Mouse (Mus musculus): ENCODE measurements at regions not wholly inside any gene's neighbourhood (a gene's known extent, or its start where the extent isn't known, plus 50 kb on each side); places are given as distances from the start of the nearest gene placed in this dataset.

GRCm38 (mm10) chr15:88244606-88245005, 355.5 kb upstream of the Zdhhc25 start:
- TF ChIP-seq POLR2A (IDR thresholded peaks at IDR 0.05; ENCODE audit: borderline replicate concordance, extremely low read depth, low read depth, low read length) (no peak), CTCF (IDR thresholded peaks at IDR 0.05; ENCODE audit: insufficient read depth, low read length) (no peak)
